Mouse (Mus musculus) hindlimb bud, embryonic 11.5 days (tissue): ENCODE measurements around the gene Aldh3a1.

Experiments
- DNase-seq: peaks from one replicate; pipeline ENCODE4 v3.0.0-alpha.2; 2012; ENCODE audit warnings: low read depth, low spot score; ENCODE audit errors: extremely low spot score

Aldh3a1 gene

DNA sequence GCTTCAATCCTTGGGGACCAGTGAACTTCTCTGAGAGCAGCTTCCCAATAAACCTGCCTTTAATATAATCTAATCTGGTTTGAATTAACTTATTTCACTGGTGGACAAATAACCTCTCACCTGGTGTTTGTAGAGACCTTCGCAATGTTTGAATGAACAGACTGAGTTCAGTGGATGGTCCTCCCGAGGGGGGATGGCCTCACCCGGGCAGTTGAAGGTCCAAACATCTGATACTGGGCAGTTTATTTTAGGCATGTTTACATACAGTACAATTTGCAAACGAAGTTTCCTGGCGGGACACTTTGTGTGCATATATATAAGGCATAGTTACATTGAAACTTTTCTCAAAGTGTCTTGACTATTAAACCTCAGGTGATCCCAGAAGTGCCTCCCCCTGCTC lies 26.8 kb downstream of the Aldh3a1 start:
- no peak for DNase-seq

DNA sequence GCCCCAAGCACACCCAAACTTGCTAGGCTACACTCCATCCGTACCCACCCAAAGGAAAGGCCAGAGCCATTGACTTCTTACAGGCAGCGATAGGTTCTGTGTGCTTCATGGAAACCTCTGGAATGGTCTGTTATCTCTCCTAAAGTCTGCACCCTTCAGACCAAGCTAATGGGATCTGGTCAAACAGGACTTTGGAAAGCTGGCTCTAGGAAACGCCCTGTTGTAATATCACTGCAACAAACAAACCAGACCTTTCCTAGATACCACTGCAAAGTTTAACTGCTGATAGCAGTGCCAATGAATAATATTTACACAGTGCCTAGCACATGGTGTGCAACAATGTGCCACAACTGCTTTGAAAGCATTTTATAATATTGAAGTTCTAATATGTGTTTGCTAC lies 28.7 kb downstream of the Aldh3a1 start:
- no peak for DNase-seq

DNA sequence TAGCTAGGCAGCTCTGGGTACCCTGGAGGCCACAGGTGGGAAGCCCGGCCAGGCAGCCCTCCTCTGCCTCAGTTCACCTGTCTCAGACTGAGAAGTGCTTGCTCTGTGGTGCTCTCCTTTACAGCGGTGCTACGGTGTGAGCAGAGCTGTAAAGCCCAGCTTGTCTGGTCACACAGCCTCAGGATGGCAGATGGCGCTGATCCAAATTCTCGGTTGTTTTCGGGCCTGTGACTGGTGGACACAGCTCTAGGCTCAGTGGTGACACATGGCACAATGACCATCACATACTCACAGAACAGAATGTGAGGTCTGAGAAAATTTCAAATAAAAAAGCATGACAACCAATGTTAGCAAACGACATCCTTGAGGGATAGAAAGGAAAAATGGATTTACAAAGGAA lies 37.1 kb downstream of the Aldh3a1 start:
- DNase-seq = no peak

DNA sequence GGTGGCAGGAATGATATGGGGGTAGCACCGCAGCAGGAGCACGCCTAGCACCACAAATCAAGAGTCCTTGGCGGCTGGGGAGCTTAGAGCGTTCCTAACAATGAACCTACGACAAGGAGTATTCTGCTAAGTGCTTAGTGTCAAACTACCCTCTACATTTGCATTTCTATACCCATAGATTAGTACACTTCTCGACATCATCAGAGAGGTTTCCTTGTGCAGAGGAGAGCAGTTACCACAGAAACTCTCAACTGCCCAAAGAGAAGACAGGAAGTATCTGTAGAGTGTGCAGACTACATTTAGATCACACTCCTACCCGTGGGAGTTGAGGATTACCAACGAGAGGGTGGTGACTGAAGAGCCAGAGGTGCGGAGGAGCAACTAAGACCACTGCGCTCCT lies 44.4 kb downstream of the Aldh3a1 start:
- DNase-seq = no peak

DNA sequence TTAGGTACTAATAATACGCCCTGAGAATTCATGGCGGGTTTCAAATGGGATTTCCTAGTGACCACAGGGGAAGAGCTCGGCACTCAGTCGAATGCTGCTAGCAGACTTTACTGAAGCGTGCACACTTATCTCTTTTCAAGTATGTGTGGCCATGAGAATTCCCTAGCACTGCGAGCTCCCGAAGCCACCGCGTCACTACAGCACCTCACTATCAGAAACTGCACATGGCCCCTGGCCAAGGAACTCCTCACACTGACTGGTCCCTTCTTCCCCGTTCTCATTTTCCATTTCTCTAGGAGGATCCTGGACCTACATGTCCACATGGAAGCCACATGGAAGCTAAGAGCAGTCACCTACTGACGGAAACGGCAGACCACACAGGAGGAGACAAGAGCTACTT lies 45.5 kb downstream of the Aldh3a1 start:
- no peak for DNase-seq

DNA sequence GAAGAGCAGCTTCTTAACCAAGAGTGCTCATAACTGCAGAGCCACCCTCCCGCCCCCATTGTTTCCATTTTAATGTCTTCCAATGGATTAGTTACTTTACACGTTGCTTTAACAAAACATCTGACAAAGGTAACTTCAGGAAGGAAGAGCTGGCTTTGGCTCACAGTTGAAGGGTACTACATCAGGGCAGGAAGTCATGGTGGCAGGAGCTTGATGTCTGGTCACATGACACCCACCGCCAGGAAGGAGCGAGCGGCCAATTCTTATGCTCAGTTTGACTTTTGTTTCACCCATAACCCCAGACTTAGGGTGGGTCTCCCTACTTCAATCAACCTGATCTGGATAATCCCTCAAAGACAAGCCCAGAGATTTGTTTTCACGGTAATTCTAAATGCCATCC lies 51.8 kb downstream of the Aldh3a1 start:
- no peak for DNase-seq

DNA sequence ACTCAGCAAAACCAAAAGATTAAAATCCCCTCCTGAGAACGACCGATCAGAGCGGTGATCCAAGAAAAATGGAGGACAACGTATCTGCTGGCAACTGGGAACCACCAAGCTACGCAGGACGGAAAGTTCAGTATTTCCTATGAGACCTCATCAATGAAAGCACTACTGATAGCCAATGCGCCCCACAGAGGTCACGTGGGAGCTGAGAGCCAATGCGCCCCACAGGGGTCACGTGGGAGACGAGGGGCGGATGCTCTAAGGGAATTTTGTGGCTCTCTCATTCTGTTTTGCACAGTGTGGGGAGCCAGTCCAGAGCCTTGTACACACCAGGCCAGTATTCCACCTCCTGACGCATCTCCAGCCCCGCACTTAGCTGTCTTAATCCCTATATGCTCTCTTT lies 55.2 kb downstream of the Aldh3a1 start:
- DNase-seq = no peak

DNA sequence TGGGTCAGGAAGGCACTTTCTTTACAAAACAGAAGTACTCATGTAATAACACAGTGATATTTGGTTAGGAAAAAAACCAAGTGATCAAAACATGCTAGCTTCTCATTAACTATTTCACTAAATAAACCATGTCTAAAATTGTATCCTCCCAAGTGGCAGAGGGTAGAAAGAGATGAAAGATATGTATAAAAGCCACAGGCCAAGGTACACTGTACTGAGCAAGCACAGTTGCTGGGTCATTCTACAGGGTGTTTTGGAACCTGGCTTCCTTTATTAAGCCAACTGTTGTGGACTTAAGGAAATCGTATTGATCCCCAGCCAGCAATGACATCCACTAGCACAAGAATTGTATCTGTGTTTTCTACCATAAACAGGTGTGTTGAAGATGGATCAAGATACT lies 56.5 kb downstream of the Aldh3a1 start:
- no peak for DNase-seq

DNA sequence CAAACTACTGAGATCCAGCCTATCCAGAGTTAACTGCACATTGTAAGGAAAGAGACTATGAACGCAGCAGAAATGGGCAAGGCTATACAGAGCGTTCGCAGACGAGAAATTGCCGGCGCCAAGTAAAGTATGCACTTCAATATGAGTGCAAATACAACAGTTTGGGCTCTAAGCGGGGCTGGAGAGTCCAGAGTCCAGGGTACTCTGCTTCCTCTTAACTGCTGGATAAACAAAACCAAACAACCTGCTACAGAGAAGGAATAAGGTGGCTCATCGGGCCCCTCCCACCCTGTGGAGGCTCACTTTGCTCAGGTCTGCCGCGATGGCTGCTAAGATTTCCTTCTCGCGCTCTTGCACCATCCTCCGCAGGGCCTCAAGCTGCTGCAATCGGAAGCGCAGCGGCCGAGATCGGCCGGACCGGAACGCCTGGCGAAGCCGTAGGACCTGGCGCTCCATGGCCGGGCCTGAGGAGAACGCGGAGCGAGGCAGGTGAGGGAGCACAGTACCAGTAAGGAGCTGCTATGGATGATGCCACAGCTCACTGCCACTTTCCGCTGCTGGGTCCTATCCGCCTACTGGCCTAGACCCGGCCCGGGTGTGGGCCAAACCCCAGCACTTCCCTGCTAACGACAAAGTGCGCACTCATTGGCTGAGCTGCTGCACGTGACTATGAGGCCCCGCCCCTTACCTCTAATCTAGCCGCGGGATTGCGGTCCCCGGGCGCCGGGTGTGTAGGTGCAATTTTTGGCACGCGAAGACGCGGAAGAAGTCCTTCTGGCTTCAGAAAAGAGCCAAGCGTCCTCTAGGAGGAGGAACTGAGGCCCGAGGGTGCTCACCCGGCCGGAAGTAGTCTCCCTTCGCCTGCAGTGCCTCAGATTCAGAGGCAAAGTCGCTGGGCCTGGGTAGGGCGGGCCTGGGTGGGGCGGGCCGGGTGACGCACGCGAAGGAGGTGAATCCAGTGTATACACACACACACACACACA lies 59.5 kb downstream of the Aldh3a1 start, which contains the start of gene Aldh3a2:
TSS of gene Aldh3a2 (minus strand) at position 914 of the 983 bp plus-strand sequence.
- peak; percentile 77 for DNase-seq
